Mouse (Mus musculus): Measurements from ENCODE around the gene Rtn4ip1.
A peak's percentile ranks its signal among the peaks of the same experiment; 100 is the strongest.
"Not testable (repeated sequence)": the region's sequence is repeated elsewhere in the genome, so short reads cannot be mapped to it uniquely, and the experiment has no call there.

Rtn4ip1 gene

DNA sequence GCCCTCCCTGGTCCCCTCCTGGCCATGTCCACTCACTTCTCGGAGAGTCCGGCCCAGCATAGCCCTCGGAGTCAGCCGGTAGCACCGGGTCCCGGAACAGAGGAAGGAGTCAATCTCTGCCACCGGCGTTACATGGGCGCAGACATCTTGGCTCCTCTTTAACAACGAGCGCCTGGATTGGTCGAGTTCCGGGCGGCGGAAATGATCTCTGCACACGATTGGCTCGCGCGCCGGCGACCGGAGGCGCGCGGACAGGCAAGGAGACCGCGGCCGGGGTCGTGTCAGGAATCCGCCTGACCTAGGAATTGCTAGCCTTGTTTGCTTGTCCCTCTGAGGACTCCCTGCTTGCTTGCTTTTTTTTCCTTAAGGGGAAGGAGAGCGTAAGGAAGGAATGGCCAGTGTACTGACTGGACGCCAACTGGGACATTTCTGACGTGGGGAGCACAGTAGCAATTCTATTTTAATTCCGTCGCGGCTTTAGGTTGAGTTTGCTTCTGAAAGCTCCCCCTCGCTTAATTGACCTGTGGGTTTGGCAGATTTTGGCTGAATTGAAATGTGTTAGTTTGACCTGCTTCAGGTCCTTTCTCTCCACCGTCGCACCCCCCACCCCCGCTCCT, at the start of gene Rtn4ip1, which contains the start of gene Qrsl1:
TSS of gene Rtn4ip1 (plus strand) at position 230 of the 617 bp plus-strand sequence.
TSS of gene Qrsl1 (minus strand) at position 168 of the 617 bp plus-strand sequence.
- DNase-seq (ENCODE audit: low spot score) = peak; percentile 94

DNA sequence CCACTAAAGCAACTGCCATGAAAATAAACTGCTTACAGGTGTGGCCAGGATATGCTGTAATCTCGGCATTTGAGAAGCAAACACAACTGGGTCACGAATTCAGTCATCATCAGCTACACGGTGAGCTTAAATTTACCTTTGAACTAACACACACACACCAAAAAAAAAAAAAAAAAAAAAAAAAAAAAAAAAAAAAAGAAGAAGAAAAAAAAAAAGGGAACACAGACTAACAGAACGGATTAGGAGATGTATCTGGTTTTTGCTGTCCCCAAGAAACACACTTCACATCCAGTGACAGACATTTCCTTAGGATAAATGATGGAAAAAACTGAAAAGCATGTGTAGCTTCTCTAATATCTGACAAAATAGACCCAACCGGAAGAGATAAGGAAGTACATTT, 49.7 kb upstream of the Rtn4ip1 start:
- no peak for DNase-seq (ENCODE audit: low spot score)

GRCm38 (mm10) chr10:43855916-43856315, 45.7 kb upstream of the Rtn4ip1 start:
- no peak for DNase-seq (ENCODE audit: low spot score)

GRCm38 (mm10) chr10:43856351-43856750, 45.3 kb upstream of the Rtn4ip1 start:
- no peak for DNase-seq (ENCODE audit: low spot score)

DNA sequence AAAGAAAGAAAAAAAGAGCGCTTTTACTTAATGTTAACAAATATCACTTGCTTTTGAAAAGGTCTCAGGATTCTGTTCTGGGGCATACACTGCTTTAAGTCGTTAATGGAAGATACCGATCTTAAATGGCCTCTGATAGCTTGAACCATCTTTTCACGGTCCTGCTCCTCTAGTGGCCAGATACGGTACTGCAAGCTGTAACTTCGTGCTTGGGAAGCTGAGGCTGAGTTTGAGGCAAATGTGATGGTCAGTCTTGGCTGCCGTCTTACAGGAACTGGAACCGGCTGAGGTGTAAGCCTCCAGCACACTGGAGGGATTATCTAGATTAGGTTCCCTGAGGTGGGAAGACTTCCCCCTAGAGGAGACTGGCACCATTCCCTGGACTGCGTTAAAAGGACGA, 30.9 kb upstream of the Rtn4ip1 start:
- DNase-seq (ENCODE audit: low spot score) = peak; percentile 72

- DNase-seq (ENCODE audit: low spot score) = no peak
These were observed 30.1 kb upstream of the Rtn4ip1 start for GRCm38 (mm10) chr10:43871458-43871857.

GRCm38 (mm10) chr10:43887676-43888075, 13.9 kb upstream of the Rtn4ip1 start:
- DNase-seq (ENCODE audit: low spot score) = no peak

DNA sequence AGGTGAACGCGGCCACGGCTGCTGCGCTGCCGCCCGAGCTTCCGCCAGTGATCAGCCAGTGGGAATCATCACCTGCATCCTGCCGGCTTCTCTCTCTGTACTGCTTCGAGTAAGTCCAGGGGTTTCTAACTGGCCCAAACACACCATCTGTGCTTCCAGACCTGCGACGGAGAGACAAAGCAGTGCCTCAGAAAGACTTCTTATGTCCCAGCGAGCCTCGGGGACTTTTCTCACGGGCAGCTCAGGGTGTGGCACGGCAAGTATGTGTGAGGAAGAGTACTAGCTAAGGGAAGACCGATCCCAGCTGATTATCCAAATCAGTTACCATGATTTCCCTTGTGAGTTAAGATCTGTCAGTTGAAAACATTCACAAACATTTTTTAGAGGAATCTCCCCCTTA, 12.6 kb upstream of the Rtn4ip1 start:
- no peak for DNase-seq (ENCODE audit: low spot score)

DNA sequence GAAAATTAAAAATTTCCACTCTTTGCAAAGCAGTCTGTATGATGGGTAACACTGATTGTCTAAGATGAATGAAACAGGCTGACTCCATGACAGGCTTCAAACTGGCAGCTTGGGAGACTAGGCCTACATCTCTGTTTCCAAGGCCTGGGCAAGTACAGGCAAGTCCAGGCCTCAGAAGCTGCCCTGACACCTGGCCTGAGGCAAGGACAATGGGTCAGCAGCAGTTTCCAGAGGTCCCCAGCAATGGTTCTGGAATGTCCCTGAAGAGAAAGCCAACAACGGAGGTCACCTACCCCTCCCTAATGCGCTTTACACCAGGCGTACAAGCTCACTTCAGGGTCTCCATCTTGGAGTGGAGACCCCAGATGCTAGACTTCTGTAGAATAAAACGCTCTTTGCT, 8.6 kb upstream of the Rtn4ip1 start:
- no peak for DNase-seq (ENCODE audit: low spot score)

GRCm38 (mm10) chr10:43896065-43896464, 5.5 kb upstream of the Rtn4ip1 start:
- DNase-seq (ENCODE audit: low spot score) = no peak

DNA sequence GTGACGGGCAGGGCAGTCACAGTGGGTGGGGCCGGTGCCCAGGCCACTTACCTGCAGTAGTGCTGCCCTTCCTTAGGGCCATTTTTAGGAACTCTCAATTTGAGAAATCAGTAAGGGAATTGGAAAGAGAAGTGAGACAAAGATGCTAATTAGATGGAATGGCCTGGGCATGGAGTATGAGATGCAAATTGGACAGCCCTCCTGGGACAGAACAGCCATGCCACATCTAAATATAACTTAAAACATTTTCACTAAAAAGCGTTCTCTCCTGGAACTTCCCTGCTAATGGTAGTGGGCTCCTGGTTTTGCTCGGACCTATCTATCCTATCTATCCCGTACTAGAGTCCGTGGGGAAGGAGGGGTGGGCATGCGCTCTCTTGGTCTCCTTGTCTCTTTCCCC, 3.3 kb upstream of the Rtn4ip1 start:
- DNase-seq (ENCODE audit: low spot score) = no peak

GRCm38 (mm10) chr10:43900883-43901570, 580 bp upstream of the Rtn4ip1 start:
- peak; percentile 62 for DNase-seq (ENCODE audit: low spot score)

- no peak for DNase-seq (ENCODE audit: low spot score)
These were observed 3.0 kb downstream of the Rtn4ip1 start for GRCm38 (mm10) chr10:43904569-43904968.

- no peak for DNase-seq (ENCODE audit: low spot score)
These were observed 8.6 kb downstream of the Rtn4ip1 start for GRCm38 (mm10) chr10:43910032-43910872.

DNA sequence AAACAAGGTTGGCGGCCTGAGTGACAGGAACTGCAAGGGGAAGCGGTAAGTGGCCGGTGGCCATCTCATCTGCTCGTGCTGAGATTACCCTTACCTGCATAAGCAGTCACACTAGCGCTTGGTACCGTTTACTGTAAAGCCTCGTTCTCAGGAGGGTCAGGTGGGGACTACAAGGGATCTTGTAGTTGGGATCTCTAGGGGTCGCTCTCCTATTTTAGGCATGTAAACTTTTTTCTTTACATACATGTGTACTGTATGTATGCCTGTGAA, 9.2 kb downstream of the Rtn4ip1 start:
- DNase-seq (ENCODE audit: low spot score) = no peak

- no peak for DNase-seq (ENCODE audit: low spot score)
These were observed 10.6 kb downstream of the Rtn4ip1 start for GRCm38 (mm10) chr10:43912236-43912635.

DNA sequence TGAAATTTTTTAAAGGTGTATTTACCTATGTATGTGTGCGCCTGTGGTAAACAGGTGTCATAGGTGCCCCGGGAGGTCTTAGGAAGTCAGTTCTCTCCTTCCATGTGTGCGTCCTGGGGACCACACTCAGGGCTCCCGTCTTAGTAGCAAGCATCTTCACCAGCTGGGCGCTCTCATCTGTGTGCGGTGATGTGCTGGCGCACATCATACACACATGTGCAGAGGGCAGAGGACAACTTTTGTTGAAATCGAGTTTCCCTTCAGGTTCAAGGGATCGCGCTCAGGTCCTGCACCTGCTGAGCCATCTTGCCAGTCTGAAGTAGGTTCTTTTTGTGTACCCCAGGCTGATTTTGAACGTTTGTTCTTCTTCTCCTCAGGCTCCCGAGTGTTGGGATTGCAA, 14.6 kb downstream of the Rtn4ip1 start:
- DNase-seq (ENCODE audit: low spot score) = no peak

DNA sequence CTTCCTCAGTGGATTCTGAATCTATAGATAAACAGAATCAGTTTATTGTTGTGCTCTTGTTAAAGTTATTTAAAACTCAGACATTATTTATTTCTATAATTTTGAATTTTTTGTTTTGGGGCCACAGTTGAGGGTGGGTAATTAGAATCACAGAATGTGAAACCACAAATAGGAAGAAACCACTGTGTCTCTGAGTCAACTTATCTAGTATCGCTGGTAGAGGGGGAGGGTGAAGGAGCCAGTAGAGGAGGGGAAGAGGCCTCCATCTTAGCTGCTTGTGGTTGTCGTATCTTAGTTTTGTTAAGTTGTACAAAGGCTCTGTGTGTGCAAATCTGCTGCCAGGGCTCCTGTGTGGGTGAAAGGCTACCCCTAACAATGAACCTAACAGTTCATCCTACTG, 15.1 kb downstream of the Rtn4ip1 start:
- no peak for DNase-seq (ENCODE audit: low spot score)

- DNase-seq (ENCODE audit: low spot score) = peak; percentile 87
These were observed 17.3 kb downstream of the Rtn4ip1 start for GRCm38 (mm10) chr10:43918696-43919608.

DNA sequence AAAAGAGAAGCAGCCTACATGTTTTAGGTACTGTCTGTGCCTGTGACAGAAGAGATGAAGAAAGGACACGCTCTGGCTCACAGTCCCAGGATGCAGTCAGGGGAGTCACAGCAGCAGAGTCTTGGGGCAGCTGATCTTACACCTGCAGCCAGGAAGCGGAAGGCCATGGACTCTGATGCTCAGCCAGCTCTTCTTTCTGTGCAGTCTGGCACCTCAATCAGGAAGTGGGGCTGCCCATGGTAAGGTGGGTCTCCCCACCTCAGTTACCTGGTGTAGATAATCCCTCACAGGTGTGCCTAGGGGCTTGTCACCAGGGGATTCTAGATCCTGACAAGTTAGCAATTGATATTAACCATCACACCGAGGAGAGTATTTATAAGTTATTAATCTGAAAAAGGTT, 21.5 kb downstream of the Rtn4ip1 start:
- DNase-seq (ENCODE audit: low spot score) = no peak

- DNase-seq (ENCODE audit: low spot score) = not testable (repeated sequence)
These were observed 24.2 kb downstream of the Rtn4ip1 start for GRCm38 (mm10) chr10:43925776-43926175.

DNA sequence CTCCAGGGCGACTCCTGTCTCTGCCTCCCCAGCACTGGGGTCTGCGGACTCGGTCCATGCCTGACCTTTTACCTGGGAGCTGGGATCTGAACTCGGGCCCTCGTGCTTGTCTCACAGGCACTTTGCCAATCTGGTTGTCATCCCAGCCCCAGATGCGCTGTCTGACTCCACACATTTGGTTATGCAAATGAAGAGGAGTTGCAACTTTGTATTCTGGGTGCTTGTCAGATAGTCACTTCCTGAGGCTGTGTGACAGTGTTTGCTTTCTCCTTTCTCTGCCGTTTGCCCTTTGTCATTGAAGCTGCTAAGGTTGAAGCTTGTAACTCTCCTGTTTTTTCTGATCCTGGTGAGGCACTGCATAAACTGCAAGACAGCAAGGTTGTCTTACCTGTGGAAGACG, 26.1 kb downstream of the Rtn4ip1 start:
- no peak for DNase-seq (ENCODE audit: low spot score)

All from embryo, embryonic 10 days (tissue).